ENCODE assay signal across 13 mouse cellular contexts in the genomic region with DNA sequence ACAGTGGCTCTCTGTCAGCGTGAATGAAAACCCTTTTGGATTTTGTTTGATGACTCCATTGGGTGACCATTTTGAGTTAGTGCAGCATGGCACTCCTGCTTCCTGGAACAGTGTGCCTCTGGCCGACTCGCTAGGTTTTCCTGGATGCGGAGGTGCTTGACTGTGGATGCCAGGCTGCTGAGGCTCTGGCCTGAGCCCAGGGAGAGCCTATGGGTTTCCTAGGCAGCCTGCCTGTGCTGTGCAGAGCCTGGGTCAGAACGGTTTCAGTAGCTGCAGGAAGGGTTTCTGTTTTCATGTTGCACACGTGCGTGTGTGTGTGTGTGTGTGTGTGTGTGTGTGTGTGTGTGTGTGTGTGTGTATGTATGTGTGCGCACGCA. TPM values are rescaled to one million over a fixed set of nuclear protein-coding genes. Genes with fewer than 3 reads are reported as not detected.
DNase-seq lines count a peak whose midpoint lies in the region; ATAC-seq and TF ChIP-seq lines count a peak whose summit lies in the region.
"Had no signal": no experiment of that assay in that cellular context is flagged by ENCODE, and none has a peak within 500 bp of the region (broad histone marks: within the 10 kb centered on the region; RNA-seq: fewer than 3 reads in every experiment).

No protein-coding gene starts in this region.

- H3K9ac ChIP-seq in forebrain, embryonic 16.5 days (replicated peaks; ENCODE audit: low read depth, low read length): no peak overlapping the region
- no peak overlapping the region for H3K9ac ChIP-seq in forebrain, embryonic 15.5 days (replicated peaks)
- H3K9ac ChIP-seq in midbrain, embryonic 13.5 days (replicated peaks): no peak overlapping the region
- no peak overlapping the region for H3K9ac ChIP-seq in stomach, postnatal 0 days (ENCODE audit: low read length)
- H3K9ac ChIP-seq: limb, embryonic 13.5 days; neural tube, embryonic 13.5 days had no signal

- H3K4me3 ChIP-seq in forebrain, embryonic 16.5 days (replicated peaks; ENCODE audit: low read length): no peak overlapping the region
- H3K4me3 ChIP-seq in forebrain, embryonic 15.5 days: no peak overlapping the region
- H3K4me3 ChIP-seq in kidney, adult 2 months (ENCODE audit: insufficient read depth, low read depth, low read length): no peak overlapping the region
- H3K4me3 ChIP-seq in midbrain, embryonic 13.5 days (replicated peaks): no peak overlapping the region
- H3K4me3 ChIP-seq in midbrain, embryonic 10.5 days: no peak overlapping the region
- no peak overlapping the region for H3K4me3 ChIP-seq in stomach, postnatal 0 days (ENCODE audit: low read depth, low read length)
- H3K4me3 ChIP-seq: erythroblast, embryonic 14.5 days; limb, embryonic 13.5 days; neural tube, embryonic 13.5 days had no signal

- TF ChIP-seq POLR2A in kidney, adult 2 months (IDR thresholded peaks at IDR 0.05; ENCODE audit: low read depth, low read length): no peak

- WGBS in forebrain, embryonic 16.5 days: 78% methylated on average over 9 of the region's 9 CpGs
- WGBS in forebrain, embryonic 15.5 days: 72% methylated on average over 9 of the region's 9 CpGs
- 60% methylated on average over 9 of the region's 9 CpGs for WGBS in kidney, adult 2 months
- WGBS in midbrain, embryonic 13.5 days: 91% methylated on average over 9 of the region's 9 CpGs
- WGBS in midbrain, embryonic 10.5 days: 92% methylated on average over 9 of the region's 9 CpGs
- WGBS in stomach, postnatal 0 days: 82% methylated on average over 9 of the region's 9 CpGs

- H3K9me3 ChIP-seq in forebrain, embryonic 16.5 days (ENCODE audit: control insufficient read depth, low read length): no peaks in the 10 kb centered on the region
- H3K9me3 ChIP-seq in forebrain, embryonic 15.5 days: no peaks in the 10 kb centered on the region
- H3K9me3 ChIP-seq in midbrain, embryonic 13.5 days: no peaks in the 10 kb centered on the region
- no peaks in the 10 kb centered on the region for H3K9me3 ChIP-seq in midbrain, embryonic 10.5 days (replicated peaks)
- no peaks in the 10 kb centered on the region for H3K9me3 ChIP-seq in stomach, postnatal 0 days (ENCODE audit: control insufficient read depth, low read length)
- H3K9me3 ChIP-seq: G1E; limb, embryonic 13.5 days; neural tube, embryonic 13.5 days had no signal

- no peak overlapping the region for H3K4me2 ChIP-seq in forebrain, embryonic 16.5 days (ENCODE audit: low read length)
- H3K4me2 ChIP-seq in forebrain, embryonic 15.5 days (replicated peaks): no peak overlapping the region
- no peak overlapping the region for H3K4me2 ChIP-seq in midbrain, embryonic 13.5 days (replicated peaks)
- no peak overlapping the region for H3K4me2 ChIP-seq in stomach, postnatal 0 days (replicated peaks; ENCODE audit: low read depth)
- H3K4me2 ChIP-seq: limb, embryonic 13.5 days; neural tube, embryonic 13.5 days had no signal

- no peaks in the 10 kb centered on the region for H3K36me3 ChIP-seq in forebrain, embryonic 16.5 days (ENCODE audit: control insufficient read depth, insufficient read depth)
- H3K36me3 ChIP-seq in forebrain, embryonic 15.5 days: no peaks in the 10 kb centered on the region
- no peaks in the 10 kb centered on the region; the same call in 1 of the 2 replicates for H3K36me3 ChIP-seq in kidney, adult 2 months (ENCODE audit: control insufficient read depth, insufficient read depth, low read length)
- peaks cover 11% of the 10 kb centered on the region for H3K36me3 ChIP-seq in midbrain, embryonic 13.5 days
- H3K36me3 ChIP-seq in midbrain, embryonic 10.5 days: peaks cover 81% of the 10 kb centered on the region
- H3K36me3 ChIP-seq in stomach, postnatal 0 days (ENCODE audit: control insufficient read depth, insufficient read depth, low read length): no peaks in the 10 kb centered on the region
- H3K36me3 ChIP-seq: neural tube, embryonic 13.5 days had no signal

- no peak for TF ChIP-seq CTCF in kidney, adult 2 months (conservative IDR thresholded peaks at IDR 0.05; ENCODE audit: insufficient read depth, insufficient read length, low read depth, low read length)
- no peak for TF ChIP-seq CTCF in stomach, postnatal 0 days (IDR thresholded peaks at IDR 0.05; ENCODE audit: low read depth)

- no peak overlapping the region for H3K27ac ChIP-seq in forebrain, embryonic 16.5 days (ENCODE audit: low read length)
- no peak overlapping the region for H3K27ac ChIP-seq in forebrain, embryonic 15.5 days (replicated peaks)
- H3K27ac ChIP-seq in kidney, adult 2 months (ENCODE audit: insufficient read depth, low read depth, low read length): no peak overlapping the region
- peak overlapping the region; percentile 36; the same call in 1 of the 2 replicates for H3K27ac ChIP-seq in midbrain, embryonic 13.5 days
- H3K27ac ChIP-seq in midbrain, embryonic 10.5 days (replicated peaks): no peak overlapping the region
- no peak overlapping the region; the same call in 1 of the 2 replicates for H3K27ac ChIP-seq in stomach, postnatal 0 days (replicated peaks)
- H3K27ac ChIP-seq: limb, embryonic 13.5 days; neural tube, embryonic 13.5 days had no signal

- peaks cover 19% of the 10 kb centered on the region for H3K4me1 ChIP-seq in forebrain, embryonic 16.5 days (replicated peaks; ENCODE audit: control insufficient read depth, insufficient read depth, low read length)
- peaks cover 42% of the 10 kb centered on the region for H3K4me1 ChIP-seq in forebrain, embryonic 15.5 days
- H3K4me1 ChIP-seq in kidney, adult 2 months (ENCODE audit: control insufficient read depth, insufficient read depth, low read length): peaks cover 19% of the 10 kb centered on the region
- H3K4me1 ChIP-seq in midbrain, embryonic 13.5 days (replicated peaks): peaks cover 45% of the 10 kb centered on the region
- H3K4me1 ChIP-seq in midbrain, embryonic 10.5 days: peaks cover 19% of the 10 kb centered on the region
- no peaks in the 10 kb centered on the region for H3K4me1 ChIP-seq in stomach, postnatal 0 days (replicated peaks; ENCODE audit: control insufficient read depth, insufficient read depth)

- no peak for TF ChIP-seq EP300 in stomach, postnatal 0 days (optimal IDR thresholded peaks at IDR 0.05)

- DNase-seq in kidney, adult 2 months: peak; percentile 41
- no peak for DNase-seq in kidney, postnatal 14 days
- no peak for DNase-seq in midbrain, embryonic 10.5 days (ENCODE audit: low spot score)
- no peak for DNase-seq in stomach, postnatal 0 days (ENCODE audit: low spot score)
- DNase-seq: adrenal gland, adult 2 months had no signal

- H3K27me3 ChIP-seq in forebrain, embryonic 16.5 days (replicated peaks; ENCODE audit: control insufficient read depth, insufficient read depth, low read length): no peaks in the 10 kb centered on the region
- no peaks in the 10 kb centered on the region for H3K27me3 ChIP-seq in forebrain, embryonic 15.5 days
- no peaks in the 10 kb centered on the region for H3K27me3 ChIP-seq in kidney, adult 2 months (replicated peaks; ENCODE audit: control insufficient read depth, insufficient read depth, low read length)
- no peaks in the 10 kb centered on the region for H3K27me3 ChIP-seq in midbrain, embryonic 13.5 days
- H3K27me3 ChIP-seq in midbrain, embryonic 10.5 days (ENCODE audit: low read depth, poor library complexity, severe bottlenecking): no peaks in the 10 kb centered on the region
- no peaks in the 10 kb centered on the region for H3K27me3 ChIP-seq in stomach, postnatal 0 days (ENCODE audit: control insufficient read depth, insufficient read depth, low read length)
- H3K27me3 ChIP-seq: limb, embryonic 13.5 days; neural tube, embryonic 13.5 days had no signal

- ATAC-seq in forebrain, embryonic 16.5 days: peak; percentile 40; the same call in 1 of the 2 replicates
- no peak for ATAC-seq in forebrain, embryonic 15.5 days (replicated peaks)
- no peak for ATAC-seq in midbrain, embryonic 13.5 days
- peak; percentile 47; the same call in 1 of the 2 replicates for ATAC-seq in stomach, postnatal 0 days (ENCODE audit: low FRiP score, low TSS enrichment)
- ATAC-seq in megakaryocyte, adult 5-6 weeks (ENCODE audit: poor library complexity, severe bottlenecking): no peak

RNA-seq across cellular contexts. Expression of gene Eif4g3, which starts 46.4 kb away (rescaled TPM):
- polyA plus RNA-seq in forebrain, embryonic 16.5 days (2015; fragmentation: Nextera tagmentation; extraction: Ambion mirVana): 47.0 and 51.7 TPM in 2 replicates
- polyA plus RNA-seq in forebrain, embryonic 15.5 days (2015; fragmentation: Nextera tagmentation; extraction: Ambion mirVana): 48.6 and 49.7 TPM in 2 replicates
- 53.5 and 54.0 TPM in 2 replicates for polyA plus RNA-seq in kidney, adult 2 months (2012; rRNA removed)
- 50.1 and 55.5 TPM in 2 replicates for polyA plus RNA-seq in midbrain, embryonic 13.5 days (2015; fragmentation: Nextera tagmentation; extraction: Ambion mirVana)
- 34.1 and 36.3 TPM in 2 replicates for polyA plus RNA-seq in midbrain, embryonic 10.5 days (2016; fragmentation: Nextera tagmentation; extraction: Ambion mirVana)
- polyA plus RNA-seq in stomach, postnatal 0 days (2015; fragmentation: Nextera tagmentation; extraction: Ambion mirVana): 11.4 and 11.9 TPM in 2 replicates
- 65.6 and 77.6 TPM in 2 replicates for total RNA-seq in megakaryocyte, adult 5-6 weeks (2015)
- 47.6 and 64.3 TPM in 2 replicates for total RNA-seq in megakaryocyte, adult 5-6 weeks (2017)

Comparison
In these comparisons a context has a peak if more than half of its experiments do, and no peak if none do; other contexts are left out.
1. ATAC-seq: peak in forebrain, embryonic 16.5 days (single experiment) and stomach, postnatal 0 days (single experiment); none in forebrain, embryonic 15.5 days (single experiment), midbrain, embryonic 13.5 days (single experiment) and megakaryocyte, adult 5-6 weeks (single experiment).